Mouse (Mus musculus): ENCODE measurements around the gene Vdr. TPM values are rescaled to one million over a fixed set of nuclear protein-coding genes. Genes with fewer than 3 reads are reported as not detected.

The Vdr gene
- polyA plus RNA-seq, 1 experiment from 2014 or later: 6.5 TPM

DNA sequence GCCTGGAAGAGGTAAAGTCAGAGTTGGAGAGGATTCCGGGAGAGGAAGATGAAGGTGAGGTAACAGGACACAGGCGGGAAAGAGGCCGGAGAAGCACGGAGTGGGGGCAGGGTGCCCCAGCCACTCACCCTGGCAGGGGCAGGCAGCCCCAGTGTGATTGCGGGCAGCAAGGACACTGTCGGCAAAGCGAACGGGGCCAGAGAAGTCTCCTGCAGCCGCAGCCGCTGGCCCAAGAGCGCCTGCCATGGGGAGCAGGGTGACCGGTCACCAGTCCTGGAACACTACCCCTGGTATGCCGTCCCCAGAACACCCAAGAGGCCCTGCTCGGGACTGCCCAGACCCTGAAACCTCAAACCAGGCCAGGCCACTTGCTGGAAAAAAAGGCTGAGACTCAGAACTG is 101.9 kb downstream of the Vdr start:
- WGBS: 95% methylated on average over 14 of the region's 14 CpGs
- Histone ChIP-seq H3K9ac (ENCODE audit: low read depth, low read length) (no peak overlapping the region), H3K4me2 (replicated peaks; ENCODE audit: low read depth) (no peak overlapping the region), H3K9me3 (ENCODE audit: control insufficient read depth) (no peaks in the 10 kb centered on the region), H3K27ac (ENCODE audit: low read depth, low read length) (no peak overlapping the region), H3K4me3 (ENCODE audit: low read depth, low read length) (no peak overlapping the region), H3K36me3 (ENCODE audit: control insufficient read depth, insufficient read depth) (peaks cover 34% of the 10 kb centered on the region; the same call in 1 of the 2 replicates), H3K4me1 (replicated peaks; ENCODE audit: control insufficient read depth, insufficient read depth, low read length) (no peaks in the 10 kb centered on the region; the same call in 1 of the 2 replicates), H3K27me3 (replicated peaks; ENCODE audit: control insufficient read depth, insufficient read depth, low read length) (no peaks in the 10 kb centered on the region)
- ATAC-seq: no peak
- TF ChIP-seq CTCF (IDR thresholded peaks at IDR 0.05; ENCODE audit: low read depth): no peak

GRCm38 (mm10) chr15:97807867-97808266 is 102.6 kb downstream of the Vdr start:
- no peak overlapping the region for H3K9ac ChIP-seq (ENCODE audit: low read depth, low read length)
- H3K36me3 ChIP-seq (ENCODE audit: control insufficient read depth, insufficient read depth): peaks cover 34% of the 10 kb centered on the region; the same call in 1 of the 2 replicates
- no peak overlapping the region for H3K4me3 ChIP-seq (ENCODE audit: low read depth, low read length)
- no peaks in the 10 kb centered on the region; the same call in 1 of the 2 replicates for H3K4me1 ChIP-seq (replicated peaks; ENCODE audit: control insufficient read depth, insufficient read depth, low read length)
- 84% methylated on average over 12 of the region's 12 CpGs for WGBS
- ATAC-seq: no peak
- H3K27ac ChIP-seq (ENCODE audit: low read depth, low read length): no peak overlapping the region
- TF ChIP-seq CTCF (IDR thresholded peaks at IDR 0.05; ENCODE audit: low read depth): no peak
- H3K27me3 ChIP-seq (replicated peaks; ENCODE audit: control insufficient read depth, insufficient read depth, low read length): no peaks in the 10 kb centered on the region
- H3K4me2 ChIP-seq (replicated peaks; ENCODE audit: low read depth): no peak overlapping the region
- no peaks in the 10 kb centered on the region for H3K9me3 ChIP-seq (ENCODE audit: control insufficient read depth)

Other genes starting within 250 kb of the Vdr start
- 11.8 and 12.0 TPM in 2 replicates for gene Rpap3, start 204.8 kb downstream of the Vdr start, polyA plus RNA-seq (2015; fragmentation: Nextera tagmentation; extraction: Ambion mirVana)
- 0.40 and 0.42 TPM in 2 replicates for gene Endou, start 179.3 kb downstream of the Vdr start, polyA plus RNA-seq (2015; fragmentation: Nextera tagmentation; extraction: Ambion mirVana)
- gene Rapgef3, start 142.7 kb downstream of the Vdr start, polyA plus RNA-seq (2015; fragmentation: Nextera tagmentation; extraction: Ambion mirVana): 2.7 and 3.5 TPM in 2 replicates
- gene Slc48a1, start 132.1 kb downstream of the Vdr start, polyA plus RNA-seq (2015; fragmentation: Nextera tagmentation; extraction: Ambion mirVana): 23.1 and 24.3 TPM in 2 replicates
- gene Hdac7, start 66.1 kb downstream of the Vdr start, polyA plus RNA-seq (2015; fragmentation: Nextera tagmentation; extraction: Ambion mirVana): 7.8 and 9.2 TPM in 2 replicates
- 33.3 and 36.7 TPM in 2 replicates for gene Tmem106c, start 53.6 kb upstream of the Vdr start, polyA plus RNA-seq (2015; fragmentation: Nextera tagmentation; extraction: Ambion mirVana)
- gene Col2a1, start 94.1 kb upstream of the Vdr start, polyA plus RNA-seq (2015; fragmentation: Nextera tagmentation; extraction: Ambion mirVana): 0.09 TPM in 1 of 2 replicates, not detected in the other
- gene Pfkm, start 182.0 kb upstream of the Vdr start, polyA plus RNA-seq (2015; fragmentation: Nextera tagmentation; extraction: Ambion mirVana): 15.6 and 17.3 TPM in 2 replicates
- 7.3 and 8.6 TPM in 2 replicates for gene Senp1, start 183.1 kb upstream of the Vdr start, polyA plus RNA-seq (2015; fragmentation: Nextera tagmentation; extraction: Ambion mirVana)

All from intestine, postnatal 0 days (tissue).